Mouse (Mus musculus) E14TG2a.4 (cell line): ENCODE results near the gene Trafd1.

Experiments
- CTCF ChIP-seq: conservative IDR thresholded peaks from 2 replicates; pipeline ENCODE4 v1.5.1; 2014; ENCODE audit warnings: low read length
- POU5F1 ChIP-seq: IDR thresholded peaks from 2 replicates; pipeline ENCODE4 v1.6.1; 2014; ENCODE audit warnings: low read length, borderline replicate concordance

DNA sequence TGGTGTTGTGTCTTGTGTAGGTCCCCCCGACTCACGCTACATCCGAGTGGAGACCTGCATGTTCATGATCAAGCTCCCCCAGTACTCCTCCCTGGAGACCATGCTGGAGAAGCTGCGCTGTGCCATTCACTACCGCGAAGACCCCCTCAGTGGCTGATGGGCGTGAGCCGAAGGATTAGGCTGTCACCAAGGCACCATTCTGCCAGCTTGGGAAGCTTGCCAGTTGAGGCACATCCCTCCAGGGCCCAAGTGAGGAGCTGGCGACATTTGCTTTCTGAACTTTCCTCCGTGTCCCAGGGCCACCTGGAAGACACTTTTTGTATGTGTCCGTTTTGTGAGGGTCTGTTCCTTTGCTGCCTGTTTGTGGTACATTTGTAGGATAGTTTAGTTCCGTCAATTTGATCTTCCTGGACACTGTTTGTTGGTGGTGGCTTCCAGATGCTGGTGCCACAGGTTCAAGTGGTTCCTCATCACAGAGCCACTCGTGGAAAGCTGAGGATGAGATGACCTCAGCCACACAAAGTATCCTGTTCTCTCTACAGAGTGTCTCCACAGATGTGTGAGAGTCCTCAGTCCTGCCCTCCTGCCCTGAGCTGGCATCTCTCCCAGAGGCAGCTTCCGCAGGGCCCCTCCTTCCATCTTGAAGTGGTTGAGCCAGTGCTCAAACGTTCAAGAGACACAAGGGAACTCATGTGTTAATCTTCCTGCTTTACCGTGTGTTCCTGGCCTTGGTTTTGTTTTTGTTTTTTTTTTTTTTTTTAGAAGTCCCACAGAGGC, 18.8 kb downstream of the Trafd1 start:
- TF ChIP-seq CTCF (no peak), POU5F1 (no peak)
